Mouse (Mus musculus) macrophage (primary cell): Measurements from ENCODE around the gene Aars. TPM values are rescaled to one million over a fixed set of nuclear protein-coding genes. Genes with fewer than 3 reads are reported as not detected.
"Not testable (repeated sequence)": the region's sequence is repeated elsewhere in the genome, so short reads cannot be mapped to it uniquely, and the experiment has no call there.

Experiments used
- H3K27ac ChIP-seq: fragments of 350-480 bp; formaldehyde crosslinking; 2 replicates; pipeline ENCODE4 v1.9.0; 2021
- H3K36me3 ChIP-seq: fragments of 350-480 bp; formaldehyde crosslinking; 2 replicates; pipeline ENCODE4 v1.9.0; 2021; ENCODE audit errors: inconsistent target
- H3K4me3 ChIP-seq: fragments of 350-480 bp; formaldehyde crosslinking; 2 replicates; pipeline ENCODE4 v1.9.0; 2021; ENCODE audit errors: inconsistent target
- H3K79me2 ChIP-seq: fragments of 350-480 bp; formaldehyde crosslinking; 2 replicates; pipeline ENCODE4 v1.9.0; 2021; ENCODE audit errors: inconsistent target
- WGBS: methylation state at CpG from one replicate; pipeline ENCODE4 v1.1.7; 2026; ENCODE audit warnings: inconsistent platforms; ENCODE audit not compliant: missing documents; 5-methylcytosine and 5-hydroxymethylcytosine counted together
- polyA plus RNA-seq: library from polyadenylated mRNA; stranded (reverse); fragments of 250-400 nt; gene quantifications from 3 replicates; pipeline ENCODE4 v1.2.4, GENCODE M21; 2018; ENCODE audit warnings: inconsistent platforms

Aars gene
- polyA plus RNA-seq, 1 experiment from 2014 or later, result 55.1 TPM

- Histone ChIP-seq H3K27ac (no peak overlapping the region), H3K4me3 (peak overlapping the region; percentile 73), H3K36me3 (no peaks in the 10 kb centered on the region), H3K79me2 (peaks cover 9% of the 10 kb centered on the region)
- WGBS, result under 1% methylated on average over 27 of the region's 27 CpGs
Measured at GRCm38 (mm10) chr8:111062072-111062757, 29.3 kb downstream of the Aars start.

- Histone ChIP-seq H3K4me3 (no peak overlapping the region), H3K36me3 (no peaks in the 10 kb centered on the region), H3K27ac (no peak overlapping the region), H3K79me2 (peaks cover 2% of the 10 kb centered on the region)
- 74% methylated on average over 2 of the region's 2 CpGs for WGBS
Measured at GRCm38 (mm10) chr8:111062893-111063292, 29.9 kb downstream of the Aars start.

- no peaks in the 10 kb centered on the region for H3K36me3 ChIP-seq
- H3K27ac ChIP-seq, result no peak overlapping the region
- H3K79me2 ChIP-seq, result no peaks in the 10 kb centered on the region
- H3K4me3 ChIP-seq, result no peak overlapping the region
- 72% methylated on average over 4 of the region's 4 CpGs for WGBS
Measured at GRCm38 (mm10) chr8:111066308-111066707, 33.4 kb downstream of the Aars start.

GRCm38 (mm10) chr8:111067439-111067838 is 34.5 kb downstream of the Aars start:
- Histone ChIP-seq H3K79me2 (no peaks in the 10 kb centered on the region), H3K27ac (no peak overlapping the region), H3K36me3 (no peaks in the 10 kb centered on the region), H3K4me3 (no peak overlapping the region)
- 58% methylated on average over 10 of the region's 10 CpGs for WGBS

- WGBS, result 97% methylated on average over 7 of the region's 9 CpGs
- not testable (repeated sequence) for H3K36me3 ChIP-seq, H3K4me3 ChIP-seq, H3K79me2 ChIP-seq, H3K27ac ChIP-seq
Measured at GRCm38 (mm10) chr8:111068660-111069059, 35.7 kb downstream of the Aars start.

GRCm38 (mm10) chr8:111075926-111076325 is 43.0 kb downstream of the Aars start:
- Histone ChIP-seq H3K79me2 (no peaks in the 10 kb centered on the region), H3K4me3 (no peak overlapping the region), H3K27ac (no peak overlapping the region), H3K36me3 (no peaks in the 10 kb centered on the region)
- 90% methylated on average over 3 of the region's 3 CpGs for WGBS

GRCm38 (mm10) chr8:111079461-111079860 is 46.5 kb downstream of the Aars start:
- Histone ChIP-seq H3K27ac (no peak overlapping the region), H3K79me2 (no peaks in the 10 kb centered on the region), H3K36me3 (no peaks in the 10 kb centered on the region), H3K4me3 (no peak overlapping the region)
- 76% methylated on average over 5 of the region's 5 CpGs for WGBS

GRCm38 (mm10) chr8:111079861-111080271 is 46.9 kb downstream of the Aars start:
- no peak overlapping the region for H3K27ac ChIP-seq
- WGBS, result 60% methylated on average over 6 of the region's 6 CpGs
- no peaks in the 10 kb centered on the region for H3K79me2 ChIP-seq
- H3K4me3 ChIP-seq, result no peak overlapping the region
- no peaks in the 10 kb centered on the region for H3K36me3 ChIP-seq

- WGBS, result 75% methylated on average over 12 of the region's 12 CpGs
- Histone ChIP-seq H3K79me2 (no peaks in the 10 kb centered on the region), H3K27ac (no peak overlapping the region), H3K4me3 (no peak overlapping the region), H3K36me3 (no peaks in the 10 kb centered on the region)
Measured at GRCm38 (mm10) chr8:111081580-111082258, 48.8 kb downstream of the Aars start.

- not testable (repeated sequence) for H3K27ac ChIP-seq, H3K4me3 ChIP-seq, H3K36me3 ChIP-seq, H3K79me2 ChIP-seq
- WGBS, result 96% methylated on average over 4 of the region's 5 CpGs
Measured at GRCm38 (mm10) chr8:111083936-111084335, 51.0 kb downstream of the Aars start.

GRCm38 (mm10) chr8:111090126-111090525 is 57.2 kb downstream of the Aars start:
- 6% methylated on average over 2 of the region's 2 CpGs for WGBS
- H3K36me3 ChIP-seq, result no peaks in the 10 kb centered on the region
- H3K4me3 ChIP-seq, result no peak overlapping the region

GRCm38 (mm10) chr8:111091706-111092105 is 58.8 kb downstream of the Aars start:
- WGBS, result 82% methylated on average over 6 of the region's 7 CpGs
- Histone ChIP-seq H3K79me2 (peaks cover 15% of the 10 kb centered on the region; the same call in 1 of the 2 replicates), H3K4me3 (no peak overlapping the region), H3K27ac (no peak overlapping the region), H3K36me3 (no peaks in the 10 kb centered on the region)

More at GRCm38 (mm10) chr8:111090126-111090525, 57.2 kb downstream of the Aars start:
- no peak overlapping the region for H3K27ac ChIP-seq
- H3K79me2 ChIP-seq, result no peaks in the 10 kb centered on the region; the same call in 1 of the 2 replicates

- H3K79me2 ChIP-seq, result peaks cover 21% of the 10 kb centered on the region; the same call in 1 of the 2 replicates
- H3K36me3 ChIP-seq, H3K27ac ChIP-seq, H3K4me3 ChIP-seq: not testable (repeated sequence)
- WGBS, result 73% methylated on average over 2 of the region's 6 CpGs
Measured at GRCm38 (mm10) chr8:111092326-111092725, 59.4 kb downstream of the Aars start, which contains the start of gene Clec18a. TSS of gene Clec18a (minus strand) at chr8:111092426.

GRCm38 (mm10) chr8:111093865-111094718 is 61.1 kb downstream of the Aars start, which contains the start of gene Pdpr:
TSS of gene Pdpr (plus strand) at chr8:111094630.
- peaks cover 36% of the 10 kb centered on the region; the same call in 1 of the 2 replicates for H3K79me2 ChIP-seq
- H3K27ac ChIP-seq, result no peak within 1 kb of the TSS
- 12% methylated on average over 35 of the region's 72 CpGs for WGBS
- peak within 1 kb of the TSS; percentile 33 for H3K4me3 ChIP-seq
- no peaks in the 10 kb centered on the region for H3K36me3 ChIP-seq
